Mouse (Mus musculus) C2C12 (cell line): ENCODE data around the gene Gm37240. TPM values are rescaled to one million over a fixed set of nuclear protein-coding genes. Genes with fewer than 3 reads are reported as not detected.
A peak's percentile ranks its signal among the peaks of the same experiment; 100 is the strongest.

Source experiments
- H3K27me3 ChIP-seq: one replicate; pipeline ENCODE4 v1.6.1; 2011; ENCODE audit not compliant: control insufficient read depth, insufficient read depth, insufficient read length
- H3K36me3 ChIP-seq: one replicate; pipeline ENCODE4 v1.6.1; 2011; ENCODE audit not compliant: control insufficient read depth, insufficient read depth
- H3K4me3 ChIP-seq: one replicate; pipeline ENCODE4 v1.5.1; 2011; ENCODE audit warnings: mild to moderate bottlenecking, control low read depth; ENCODE audit not compliant: poor library complexity, insufficient read depth, severe bottlenecking
- H3K79me2 ChIP-seq: one replicate; pipeline ENCODE4 v1.6.1; 2011; ENCODE audit not compliant: control insufficient read depth, insufficient read depth
- H3K79me3 ChIP-seq: one replicate; pipeline ENCODE4 v1.6.1; 2011; ENCODE audit warnings: low read depth, control low read depth
- H3ac ChIP-seq: one replicate; pipeline ENCODE3; 2011; ENCODE audit warnings: low read depth; ENCODE audit not compliant: control insufficient read depth, insufficient read length
- CEBPB ChIP-seq: IDR thresholded peaks from one replicate; pipeline ENCODE4 v1.6.1; 2011; ENCODE audit warnings: low read depth, mild to moderate bottlenecking, control low read depth, moderate library complexity
- CTCF ChIP-seq: IDR thresholded peaks from one replicate; pipeline ENCODE4 v1.5.1; 2011; ENCODE audit not compliant: control insufficient read depth, insufficient read depth, insufficient read length
- FOSL1 ChIP-seq: IDR thresholded peaks from one replicate; pipeline ENCODE4 v1.8.0; 2011; ENCODE audit warnings: mild to moderate bottlenecking, low read length; ENCODE audit not compliant: poor library complexity, insufficient read depth, severe bottlenecking
- MAX ChIP-seq: IDR thresholded peaks from one replicate; pipeline ENCODE4 v1.6.1; 2011; ENCODE audit warnings: mild to moderate bottlenecking, control low read depth
- MYOD1 ChIP-seq: IDR thresholded peaks from one replicate; pipeline ENCODE4 v1.6.1; 2011; ENCODE audit warnings: low read depth; ENCODE audit not compliant: control insufficient read depth, insufficient read length
- MYOG ChIP-seq: IDR thresholded peaks from one replicate; pipeline ENCODE4 v1.6.1; 2011; ENCODE audit not compliant: control insufficient read depth, insufficient read length; ENCODE audit errors: extremely low read depth
- USF1 ChIP-seq: IDR thresholded peaks from one replicate; pipeline ENCODE4 v1.6.1; 2011; ENCODE audit warnings: low read depth, mild to moderate bottlenecking, control low read depth, moderate library complexity
- polyA plus RNA-seq: library from polyadenylated mRNA; unstranded; fragments of >200 nt; fragmentation: generic; extraction: Trizol; gene quantifications from one replicate; pipeline ENCODE4 v1.2.1, GENCODE M21; 2012; ENCODE audit warnings: missing spikeins

The Gm37240 gene
- polyA plus RNA-seq, 1 experiment, result 7.3 TPM

DNA sequence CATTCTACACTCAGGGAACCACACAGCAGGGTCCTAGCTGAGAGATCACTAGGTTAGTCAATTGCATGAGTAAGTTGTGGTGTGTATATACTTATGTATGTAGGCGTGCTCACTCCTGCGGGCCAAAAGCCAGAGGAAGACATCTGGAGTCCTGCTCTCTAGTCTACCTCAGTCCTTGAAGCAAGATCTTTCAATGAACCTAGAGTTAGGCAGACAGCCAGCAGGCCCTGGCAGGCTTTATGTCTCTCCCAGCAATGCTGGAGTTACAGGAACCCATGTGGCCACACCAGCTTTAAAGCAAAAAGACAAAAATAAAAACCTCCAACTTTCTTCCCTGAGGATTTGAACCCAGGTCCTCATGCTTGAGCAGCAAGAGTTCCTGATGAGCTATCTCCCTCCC is 586.0 kb downstream of the Gm37240 start:
- Histone ChIP-seq H3K36me3 (no peaks in the 10 kb centered on the region), H3ac (no peak overlapping the region), H3K79me2 (no peaks in the 10 kb centered on the region), H3K4me3 (no peak overlapping the region), H3K79me3 (no peaks in the 10 kb centered on the region), H3K27me3 (no peaks in the 10 kb centered on the region)
- no peak for TF ChIP-seq MYOG
- no peak for TF ChIP-seq MYOD1

DNA sequence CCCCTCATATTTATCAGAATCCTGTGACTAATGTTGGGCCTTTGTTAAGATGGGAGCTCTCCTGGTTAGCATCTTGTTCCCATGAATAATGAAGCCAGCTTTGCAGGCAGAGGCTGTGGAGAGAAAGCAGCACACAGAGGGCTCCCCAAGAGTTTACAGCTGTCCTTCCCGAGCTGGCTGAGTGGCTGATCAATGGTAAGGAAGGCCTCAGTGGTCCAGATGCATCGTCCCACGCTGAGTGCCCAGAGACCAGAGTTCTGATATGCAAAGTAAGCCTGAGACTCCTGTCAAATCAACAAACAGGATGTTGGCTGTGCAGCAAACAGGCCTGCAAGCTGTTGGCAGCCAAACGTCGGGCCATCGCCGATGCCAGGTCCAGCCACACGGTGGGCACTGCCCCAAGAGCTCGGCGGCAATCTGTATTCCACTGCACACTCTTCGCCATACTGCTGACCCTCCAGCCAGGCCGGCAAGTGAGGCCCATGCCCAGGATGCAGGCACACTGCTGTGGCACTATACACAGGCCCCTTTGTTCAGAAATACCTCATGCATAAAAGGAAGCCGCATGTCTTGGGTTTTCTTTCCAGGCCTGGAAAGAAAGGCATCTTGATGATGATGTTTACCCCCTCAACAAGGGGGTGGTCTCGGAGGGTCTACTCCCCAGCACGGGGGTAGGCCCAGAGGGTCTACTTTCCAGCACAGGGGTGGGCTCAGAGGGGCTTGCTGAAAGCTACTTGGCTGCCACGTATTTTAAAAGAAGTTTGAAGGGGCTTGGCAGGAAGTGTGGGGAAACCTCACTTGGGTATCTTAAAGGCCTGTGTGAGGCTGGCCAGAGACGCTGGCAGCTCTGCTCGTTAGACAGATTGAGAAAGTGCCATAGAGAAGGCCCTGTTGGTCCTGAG is 587.4 kb downstream of the Gm37240 start:
- H3K36me3 ChIP-seq, result no peaks in the 10 kb centered on the region
- H3ac ChIP-seq, result no peak overlapping the region
- H3K79me2 ChIP-seq, result no peaks in the 10 kb centered on the region
- no peak overlapping the region for H3K4me3 ChIP-seq
- no peaks in the 10 kb centered on the region for H3K27me3 ChIP-seq
- TF ChIP-seq MYOD1 (no peak), MAX (no peak), MYOG (no peak), CTCF (no peak)
- H3K79me3 ChIP-seq, result no peaks in the 10 kb centered on the region

DNA sequence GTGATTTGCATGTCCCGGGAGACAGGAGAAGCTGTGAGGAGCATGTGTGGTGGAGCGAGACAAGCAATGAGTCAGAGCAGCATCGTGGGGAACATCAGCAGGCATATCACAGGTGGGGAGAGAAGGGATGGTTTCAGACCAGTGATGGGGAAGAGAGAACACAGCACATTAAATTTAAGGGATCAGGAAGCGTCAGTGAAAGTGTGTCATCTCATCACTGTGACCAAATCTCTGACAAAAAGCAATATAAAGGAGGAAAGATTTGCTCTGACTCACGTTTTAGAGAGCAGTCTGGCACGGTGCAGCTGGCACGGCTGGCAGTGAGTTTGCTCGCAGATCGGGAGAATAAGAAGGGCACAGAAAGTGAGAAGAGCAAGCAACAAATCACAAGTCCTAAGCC is 592.1 kb downstream of the Gm37240 start:
- Histone ChIP-seq H3K27me3 (no peaks in the 10 kb centered on the region), H3K79me2 (no peaks in the 10 kb centered on the region), H3ac (no peak overlapping the region), H3K36me3 (no peaks in the 10 kb centered on the region), H3K79me3 (no peaks in the 10 kb centered on the region), H3K4me3 (no peak overlapping the region)
- no peak for TF ChIP-seq USF1
- no peak for TF ChIP-seq MYOD1
- no peak for TF ChIP-seq MYOG
- no peak for TF ChIP-seq CEBPB
- no peak for TF ChIP-seq CTCF
- no peak for TF ChIP-seq FOSL1
- TF ChIP-seq MAX, result no peak

DNA sequence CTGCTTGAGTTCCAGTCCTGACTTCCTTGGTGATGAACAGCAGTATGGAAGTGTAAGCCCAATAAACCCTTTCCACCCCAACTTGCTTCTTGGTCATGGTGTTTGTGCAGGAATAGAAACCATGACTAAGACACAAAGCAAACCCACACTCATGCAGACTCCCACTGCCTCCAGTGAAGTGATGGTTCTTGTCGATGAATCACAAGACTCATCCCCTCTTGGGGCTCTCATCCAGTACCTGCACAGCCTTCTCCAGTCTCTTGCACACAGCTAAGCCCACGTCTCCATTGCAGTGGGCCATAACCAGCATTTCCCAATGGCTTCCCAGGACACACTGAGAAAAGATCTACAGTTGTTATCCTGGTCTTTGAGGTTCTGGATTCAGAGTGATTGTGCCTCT is 599.7 kb downstream of the Gm37240 start:
- no peaks in the 10 kb centered on the region for H3K79me2 ChIP-seq
- H3K36me3 ChIP-seq, result no peaks in the 10 kb centered on the region
- H3ac ChIP-seq, result no peak overlapping the region
- no peak for TF ChIP-seq FOSL1
- no peak for TF ChIP-seq USF1
- TF ChIP-seq MYOG, result no peak
- TF ChIP-seq MYOD1, result no peak
- TF ChIP-seq CEBPB, result no peak
- no peak for TF ChIP-seq MAX
- TF ChIP-seq CTCF, result no peak
- no peaks in the 10 kb centered on the region for H3K27me3 ChIP-seq
- H3K79me3 ChIP-seq, result no peaks in the 10 kb centered on the region
- H3K4me3 ChIP-seq, result no peak overlapping the region

DNA sequence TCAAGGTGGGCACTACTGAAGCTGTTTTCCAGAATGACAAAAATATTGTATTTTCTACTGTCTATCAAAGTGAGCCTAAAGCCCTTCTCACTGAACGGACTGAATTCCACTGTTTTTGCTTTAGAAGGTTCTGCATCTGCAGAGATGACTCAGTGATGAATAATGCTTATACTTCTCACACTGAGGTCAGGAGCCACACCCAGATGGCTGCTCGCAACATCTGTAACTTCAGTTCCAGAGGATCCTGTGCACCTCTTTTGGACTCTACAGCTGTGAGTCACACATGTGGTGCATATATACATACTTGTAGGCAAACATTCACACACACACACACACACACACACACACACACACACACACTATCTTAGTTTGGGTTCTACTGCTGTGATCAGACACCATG is 602.8 kb downstream of the Gm37240 start:
- TF ChIP-seq FOSL1 (peak; percentile 64), CTCF (no peak), USF1 (no peak), MYOG (no peak), CEBPB (no peak), MYOD1 (peak; percentile 2), MAX (no peak)

DNA sequence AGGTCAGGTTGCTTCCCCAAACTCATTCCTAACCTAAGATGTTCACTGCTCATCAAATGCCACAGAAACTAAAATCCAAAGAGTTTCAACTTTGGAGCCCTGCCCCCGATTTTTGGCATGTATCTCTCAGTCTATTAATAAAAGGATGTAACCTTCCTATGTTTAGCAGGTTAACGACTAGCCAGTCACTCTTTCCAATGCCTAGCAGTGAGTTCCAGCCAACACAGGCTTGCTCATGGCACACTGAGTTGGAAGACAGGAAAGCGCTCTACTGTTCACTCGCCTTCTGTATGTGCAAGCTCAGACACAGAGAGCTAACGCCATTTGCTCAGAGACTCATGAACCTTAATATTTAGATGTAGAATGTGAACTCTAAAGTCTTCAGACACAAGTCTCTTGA is 604.5 kb downstream of the Gm37240 start:
- Histone ChIP-seq H3K27me3 (no peaks in the 10 kb centered on the region), H3K79me2 (no peaks in the 10 kb centered on the region), H3K4me3 (no peak overlapping the region), H3K36me3 (no peaks in the 10 kb centered on the region), H3ac (no peak overlapping the region), H3K79me3 (no peaks in the 10 kb centered on the region)
- no peak for TF ChIP-seq CTCF
- TF ChIP-seq CEBPB, result no peak
- no peak for TF ChIP-seq MYOD1
- no peak for TF ChIP-seq FOSL1
- no peak for TF ChIP-seq USF1
- no peak for TF ChIP-seq MAX
- no peak for TF ChIP-seq MYOG

More for the DNA sequence above, 602.8 kb downstream of the Gm37240 start:
- H3K36me3 ChIP-seq, result no peaks in the 10 kb centered on the region
- H3K4me3 ChIP-seq, result no peak overlapping the region
- H3ac ChIP-seq, result no peak overlapping the region
- H3K79me3 ChIP-seq, result no peaks in the 10 kb centered on the region
- no peaks in the 10 kb centered on the region for H3K27me3 ChIP-seq
- H3K79me2 ChIP-seq, result no peaks in the 10 kb centered on the region
